Mouse (Mus musculus) cerebellum, adult 9-10 months (tissue): ENCODE measurements at regions not wholly inside any gene's neighbourhood (a gene's known extent, or its start where the extent isn't known, plus 50 kb on each side); places are given as distances from the start of the nearest gene placed in this dataset.

Experiments used
- DNase-seq: peaks from one replicate; pipeline ENCODE4 v3.0.0; 2022

GRCm38 (mm10) chr1:95762244-95762643, 94.9 kb upstream of the St8sia4 start:
- DNase-seq = peak; percentile 17

- no peak for DNase-seq
These were observed 86.9 kb upstream of the St8sia4 start for GRCm38 (mm10) chr1:95754071-95754915.

- no peak for DNase-seq
These were observed 86.1 kb upstream of the St8sia4 start for GRCm38 (mm10) chr1:95753517-95753916.

- no peak for DNase-seq
These were observed 81.6 kb upstream of the St8sia4 start for GRCm38 (mm10) chr1:95748940-95749339.

- no peak for DNase-seq
These were observed 79.9 kb upstream of the St8sia4 start for GRCm38 (mm10) chr1:95747287-95747686.

GRCm38 (mm10) chr1:95744446-95744845, 77.1 kb upstream of the St8sia4 start:
- DNase-seq = no peak

GRCm38 (mm10) chr1:95743334-95743733, 76.0 kb upstream of the St8sia4 start:
- no peak for DNase-seq

- DNase-seq = no peak
These were observed 52.1 kb upstream of the St8sia4 start for GRCm38 (mm10) chr1:95719449-95719848.

- no peak for DNase-seq
These were observed 51.4 kb upstream of the St8sia4 start for GRCm38 (mm10) chr1:95718794-95719193.
